Mouse (Mus musculus) intestine, postnatal 0 days (tissue): ENCODE measurements around the gene Zfp433. TPM values are rescaled to one million over a fixed set of nuclear protein-coding genes. Genes with fewer than 3 reads are reported as not detected.
A peak's percentile ranks its signal among the peaks of the same experiment; 100 is the strongest.
"Not testable (repeated sequence)": the region's sequence is repeated elsewhere in the genome, so short reads cannot be mapped to it uniquely, and the experiment has no call there.

Experiments
- ATAC-seq: fragments of 200-750 bp; cut with Nextera tagmentation; 2 replicates; pipeline ENCODE4 v1.8.0; 2017; ENCODE audit warnings: mild to moderate bottlenecking, moderate TSS enrichment, moderate library complexity
- H3K27ac ChIP-seq: fragments of 300-500 bp; sonication (generic); 2 replicates; pipeline ENCODE4 v1.5.1; 2014; ENCODE audit warnings: mild to moderate bottlenecking, low read depth, low read length, moderate library complexity
- H3K27me3 ChIP-seq: fragments of 300-500 bp; sonication (generic); replicated peaks from 2 replicates; pipeline ENCODE4 v1.6.1; 2014; ENCODE audit warnings: low read length, mixed read lengths; ENCODE audit not compliant: control insufficient read depth, insufficient read depth
- H3K36me3 ChIP-seq: fragments of 300-500 bp; sonication (generic); 2 replicates; pipeline ENCODE4 v1.6.1; 2014; ENCODE audit warnings: mild to moderate bottlenecking, moderate library complexity; ENCODE audit not compliant: control insufficient read depth, insufficient read depth
- H3K4me1 ChIP-seq: fragments of 300-500 bp; sonication (generic); replicated peaks from 2 replicates; pipeline ENCODE4 v1.6.1; 2014; ENCODE audit warnings: antibody characterized with exemption, low read length, mixed read lengths; ENCODE audit not compliant: control insufficient read depth, insufficient read depth
- H3K4me2 ChIP-seq: fragments of 300-500 bp; sonication (generic); replicated peaks from 2 replicates; pipeline ENCODE4 v1.6.1; 2014; ENCODE audit warnings: low read depth, mild to moderate bottlenecking, moderate library complexity
- H3K4me3 ChIP-seq: fragments of 300-500 bp; sonication (generic); 2 replicates; pipeline ENCODE4 v1.5.1; 2014; ENCODE audit warnings: low read depth, low read length
- H3K9ac ChIP-seq: fragments of 300-500 bp; sonication (generic); 2 replicates; pipeline ENCODE4 v1.6.1; 2014; ENCODE audit warnings: mild to moderate bottlenecking, low read depth, low read length
- H3K9me3 ChIP-seq: fragments of 300-500 bp; sonication (generic); 2 replicates; pipeline ENCODE4 v1.6.1; 2016; ENCODE audit warnings: mixed run types; ENCODE audit not compliant: control insufficient read depth
- CTCF ChIP-seq: sonication (generic); IDR thresholded peaks from 2 replicates; pipeline ENCODE4 v1.5.1; 2016; ENCODE audit warnings: low read depth, mild to moderate bottlenecking, control low read depth, antibody characterized with exemption, moderate library complexity
- WGBS: fragments of 180-500 bp; shearing (Covaris S2); extraction: QIAGEN DNeasy Blood & Tissue Kit; methylation state at CpG from one replicate; pipeline ENCODE4 v1.1.7; 2014; 5-methylcytosine and 5-hydroxymethylcytosine counted together
- polyA plus RNA-seq: library from polyadenylated mRNA; unstranded; fragments of >200 nt; fragmentation: Nextera tagmentation; extraction: Ambion mirVana; gene quantifications from 2 replicates; pipeline ENCODE4 v1.2.1, GENCODE M21; 2015

The Zfp433 gene
- polyA plus RNA-seq: 4.4 and 7.8 TPM in 2 replicates

DNA sequence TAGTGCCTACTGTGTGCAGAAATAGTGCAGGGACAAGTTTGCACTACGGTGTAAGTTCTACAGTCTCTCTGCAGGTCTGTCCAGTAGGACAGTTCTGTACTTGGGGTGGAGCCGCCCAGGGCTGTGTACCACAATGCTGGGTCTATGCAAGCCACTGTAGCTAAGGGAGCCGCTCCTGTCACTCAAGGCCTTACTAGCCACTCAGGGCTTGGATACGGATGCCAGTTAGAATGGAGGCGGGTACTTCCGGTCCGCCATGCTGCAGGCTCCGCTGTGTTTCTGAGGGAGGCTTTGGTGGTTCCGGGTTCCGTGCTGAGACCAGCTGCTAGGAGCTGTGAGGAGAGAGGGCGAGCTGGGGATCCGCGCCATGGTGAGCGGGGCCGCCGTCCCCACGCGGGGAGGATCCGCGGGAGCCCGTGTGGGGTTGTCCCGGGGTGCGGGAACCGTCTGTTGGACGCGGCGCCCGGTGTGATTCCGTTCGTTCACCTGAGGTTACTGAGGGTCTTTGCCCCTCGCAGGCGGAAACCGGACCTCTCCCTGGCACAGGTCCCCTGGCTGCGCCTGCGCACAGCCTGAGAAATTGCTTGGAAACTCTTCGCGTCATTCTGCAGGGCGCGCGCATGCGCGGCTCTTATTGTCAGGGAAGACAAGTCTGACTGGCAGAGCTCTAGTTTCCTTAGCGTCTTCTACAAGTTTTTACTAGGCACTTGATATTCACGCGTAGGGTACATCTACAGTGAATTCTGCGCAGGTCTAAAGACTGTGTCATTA, at the start of gene Zfp433:
TSS of gene Zfp433 (plus strand) at position 295 of the 771 bp plus-strand sequence.
- H3K4me2 ChIP-seq, H3K27ac ChIP-seq, H3K4me3 ChIP-seq, H3K9ac ChIP-seq, H3K27me3 ChIP-seq, H3K36me3 ChIP-seq, H3K4me1 ChIP-seq, H3K9me3 ChIP-seq: not testable (repeated sequence)
- ATAC-seq: peak; percentile 99
- WGBS: no CpG with 5 or more reads among the region's 46 CpGs

GRCm38 (mm10) chr10:81655178-81655577, 49.4 kb upstream of the Zfp433 start:
- Histone ChIP-seq H3K9me3 (peaks cover 28% of the 10 kb centered on the region; the same call in 1 of the 2 replicates), H3K4me1 (no peaks in the 10 kb centered on the region), H3K4me3 (no peak overlapping the region), H3K27ac (no peak overlapping the region), H3K4me2 (no peak overlapping the region), H3K9ac (no peak overlapping the region), H3K27me3 (no peaks in the 10 kb centered on the region), H3K36me3 (peaks cover 14% of the 10 kb centered on the region)
- WGBS: 92% methylated on average over 10 of the region's 10 CpGs
- no peak for ATAC-seq
- no peak for TF ChIP-seq CTCF

GRCm38 (mm10) chr10:81656174-81656573, 48.5 kb upstream of the Zfp433 start:
- Histone ChIP-seq H3K27me3 (no peaks in the 10 kb centered on the region), H3K4me2 (no peak overlapping the region), H3K9ac (no peak overlapping the region), H3K4me1 (no peaks in the 10 kb centered on the region), H3K36me3 (peaks cover 14% of the 10 kb centered on the region), H3K4me3 (no peak overlapping the region), H3K9me3 (peaks cover 28% of the 10 kb centered on the region; the same call in 1 of the 2 replicates), H3K27ac (no peak overlapping the region)
- WGBS: 96% methylated on average over 2 of the region's 2 CpGs
- ATAC-seq: no peak
- TF ChIP-seq CTCF: no peak

GRCm38 (mm10) chr10:81687114-81687513, 17.5 kb upstream of the Zfp433 start:
- H3K4me2 ChIP-seq, H3K36me3 ChIP-seq, H3K27ac ChIP-seq, H3K4me1 ChIP-seq, H3K9ac ChIP-seq, H3K27me3 ChIP-seq, H3K4me3 ChIP-seq, H3K9me3 ChIP-seq, ATAC-seq: not testable (repeated sequence)
- no CpG with 5 or more reads among the region's 18 CpGs for WGBS

DNA sequence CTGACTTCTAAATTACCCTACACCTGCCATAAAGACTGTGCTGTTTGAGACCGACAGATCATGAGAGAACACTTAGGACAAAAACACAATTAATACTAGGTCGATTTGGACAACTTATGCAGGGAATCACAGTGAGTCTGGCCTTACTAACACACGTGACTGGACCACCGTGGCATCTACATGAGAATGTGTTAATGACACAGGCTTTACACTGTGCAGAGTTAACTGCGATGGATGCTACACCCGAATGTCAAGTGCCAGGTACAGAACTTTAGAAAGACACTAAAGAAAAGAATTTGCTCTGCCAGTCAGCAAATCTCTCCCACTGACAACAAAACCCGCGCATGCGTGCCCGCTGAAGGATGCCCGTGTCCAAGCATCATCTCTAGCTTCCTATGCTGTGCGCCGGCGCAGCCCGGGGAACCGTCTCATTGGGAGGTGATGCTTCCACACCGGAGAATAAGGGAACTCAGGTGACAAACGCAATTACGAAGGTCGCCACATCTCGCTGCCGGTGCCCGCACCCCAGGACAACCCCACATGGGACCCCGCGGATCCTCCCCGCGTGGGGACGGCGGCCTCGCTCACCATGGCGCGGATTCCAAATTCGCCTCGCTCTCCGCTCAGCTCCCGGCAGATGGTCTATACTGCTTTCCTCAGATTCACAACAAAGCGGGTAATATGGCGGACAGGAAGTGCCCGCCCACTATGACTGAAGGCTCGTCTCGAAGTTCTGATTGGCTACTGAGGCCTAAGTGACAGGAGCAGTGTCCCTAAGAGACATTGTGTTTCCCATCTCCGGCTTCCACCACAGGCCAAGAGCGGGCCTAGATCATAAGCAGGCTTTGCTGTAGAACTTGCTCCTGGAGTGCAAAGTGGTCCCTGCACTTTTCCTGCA, 66.1 kb downstream of the Zfp433 start, which contains the start of gene Gm3055:
TSS of gene Gm3055 (minus strand) at position 656 of the 898 bp plus-strand sequence.
- not testable (repeated sequence) for H3K27me3 ChIP-seq, H3K27ac ChIP-seq, H3K9ac ChIP-seq, H3K9me3 ChIP-seq, H3K4me2 ChIP-seq, H3K36me3 ChIP-seq, H3K4me1 ChIP-seq, H3K4me3 ChIP-seq
- no CpG with 5 or more reads among the region's 43 CpGs for WGBS
- peak; percentile 94 for ATAC-seq

DNA sequence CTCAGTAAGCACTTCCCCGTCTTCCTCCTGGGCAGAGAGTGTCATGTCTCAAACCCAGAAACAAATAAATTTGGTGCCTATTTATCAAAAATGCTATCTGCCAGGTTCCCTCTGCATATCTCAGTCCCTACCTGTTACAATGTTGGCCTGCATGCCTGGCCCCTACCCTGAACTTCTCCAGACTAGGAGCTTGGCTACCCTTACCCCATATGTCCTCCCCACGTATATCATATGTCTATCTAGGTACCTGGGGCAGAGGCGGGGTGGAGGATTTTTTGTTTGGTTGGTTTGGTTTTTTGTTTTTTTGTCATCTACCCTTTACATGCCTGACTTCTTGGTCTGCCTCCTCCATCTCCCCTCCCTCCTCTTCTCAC, 66.8 kb downstream of the Zfp433 start:
- H3K36me3 ChIP-seq, H3K27ac ChIP-seq, H3K9me3 ChIP-seq, H3K4me1 ChIP-seq, H3K4me3 ChIP-seq, H3K9ac ChIP-seq, H3K27me3 ChIP-seq, H3K4me2 ChIP-seq, ATAC-seq: not testable (repeated sequence)
- no CpG with 5 or more reads among the region's 3 CpGs for WGBS

Other genes starting within 250 kb of the Zfp433 start
- 29.2 and 35.1 TPM in 2 replicates for gene Nfic, start 249.2 kb upstream of the Zfp433 start, polyA plus RNA-seq
- gene Celf5, start 222.1 kb upstream of the Zfp433 start, polyA plus RNA-seq: 0.76 and 1.0 TPM in 2 replicates
- 58.6 and 61.1 TPM in 2 replicates for gene Ncln, start 208.4 kb upstream of the Zfp433 start, polyA plus RNA-seq
- 0.50 and 0.74 TPM in 2 replicates for gene S1pr4, start 204.7 kb upstream of the Zfp433 start, polyA plus RNA-seq
- 0.64 and 0.78 TPM in 2 replicates for gene Gna15, start 180.6 kb upstream of the Zfp433 start, polyA plus RNA-seq
- 188 and 195 TPM in 2 replicates for gene Gna11, start 159.6 kb upstream of the Zfp433 start, polyA plus RNA-seq
- gene Aes, start 145.3 kb upstream of the Zfp433 start, polyA plus RNA-seq: 528 and 536 TPM in 2 replicates
- 3.0 and 5.2 TPM in 2 replicates for gene Tle2, start 130.3 kb upstream of the Zfp433 start, polyA plus RNA-seq
- gene Tle6, start 103.8 kb upstream of the Zfp433 start, polyA plus RNA-seq: 3.9 and 4.2 TPM in 2 replicates
- gene BC025920, start 98.6 kb upstream of the Zfp433 start, polyA plus RNA-seq: 0.18 and 0.20 TPM in 2 replicates
- gene Sirt6, start 77.0 kb upstream of the Zfp433 start, polyA plus RNA-seq: 13.5 and 13.9 TPM in 2 replicates
- gene Ankrd24, start 76.3 kb upstream of the Zfp433 start, polyA plus RNA-seq: 3.5 and 4.2 TPM in 2 replicates
- gene Gm10778, start 55.8 kb upstream of the Zfp433 start, polyA plus RNA-seq: 1.6 TPM in 2 replicates
- 1.0 and 1.4 TPM in 2 replicates for gene Gm3055, start 66.3 kb downstream of the Zfp433 start, polyA plus RNA-seq
- 1.3 and 1.4 TPM in 2 replicates for gene Gm4767, start 107.4 kb downstream of the Zfp433 start, polyA plus RNA-seq
- gene Gm32687, start 159.1 kb downstream of the Zfp433 start, polyA plus RNA-seq: 3.4 and 4.5 TPM in 2 replicates
- 0.76 and 0.97 TPM in 2 replicates for gene Zfp781, start 225.7 kb downstream of the Zfp433 start, polyA plus RNA-seq